Mouse (Mus musculus) heart, adult 11 months (tissue): Measurements from ENCODE around the gene Atmin.

Experiments used
- DNase-seq: peaks from one replicate; pipeline ENCODE4 v3.0.0; 2022

Atmin gene

DNA sequence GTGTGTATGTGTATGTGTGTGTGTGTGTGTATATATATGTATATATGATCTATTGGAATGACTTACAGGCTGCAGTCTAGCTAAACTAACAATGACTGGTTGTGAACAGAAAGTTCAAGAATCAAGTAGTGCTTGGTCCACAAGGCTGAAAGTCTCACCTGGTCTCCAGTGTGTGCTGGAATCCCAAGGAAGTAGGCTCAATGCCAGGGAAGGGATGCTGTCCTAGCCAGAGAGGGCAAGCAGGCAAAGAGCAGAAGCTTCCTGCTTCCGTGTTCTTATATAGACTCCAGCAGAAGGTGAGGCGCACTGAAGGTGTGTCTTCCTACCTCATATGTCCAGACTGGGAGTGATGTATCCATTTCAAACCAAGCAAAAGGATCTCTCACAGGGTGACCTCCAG lies 8.6 kb downstream of the Atmin start:
- DNase-seq = no peak

DNA sequence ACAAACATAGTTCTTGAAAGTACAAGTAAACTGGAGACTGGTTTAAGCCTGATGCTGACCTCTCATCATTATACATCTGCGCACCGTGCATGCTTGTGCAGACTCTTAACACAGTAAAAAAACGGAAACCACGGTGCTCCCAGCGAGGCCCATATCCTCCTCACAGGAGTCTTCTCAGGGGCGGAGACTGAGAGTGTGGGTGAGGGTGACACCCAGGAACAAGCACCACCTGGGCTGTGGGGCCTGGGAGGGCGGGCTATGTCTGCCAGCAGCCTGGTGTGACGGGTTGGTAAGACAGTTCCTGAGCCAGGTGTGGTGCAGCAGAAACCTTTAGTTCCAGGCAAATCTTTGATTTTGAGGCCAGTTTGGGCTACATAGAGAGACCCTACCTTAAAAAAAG lies 9.2 kb downstream of the Atmin start:
- DNase-seq = no peak

DNA sequence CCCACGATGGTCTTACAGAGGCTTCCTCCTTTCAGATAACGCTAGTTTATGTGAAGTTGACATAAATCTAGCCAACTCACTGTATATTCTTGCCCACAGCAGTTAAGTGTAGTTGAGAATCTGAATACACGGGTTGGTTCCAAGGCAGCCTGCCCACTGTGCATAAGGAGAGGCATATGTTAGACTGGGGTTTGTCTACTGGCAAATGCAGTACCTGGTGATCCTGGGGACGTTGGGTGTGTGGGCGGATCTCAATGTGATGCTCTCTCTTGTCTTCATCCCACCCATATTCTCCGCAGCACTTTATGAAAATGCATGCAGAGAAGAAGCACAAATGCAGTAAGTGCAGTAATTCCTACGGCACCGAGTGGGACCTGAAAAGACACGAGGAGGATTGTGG lies 11.2 kb downstream of the Atmin start:
- no peak for DNase-seq

DNA sequence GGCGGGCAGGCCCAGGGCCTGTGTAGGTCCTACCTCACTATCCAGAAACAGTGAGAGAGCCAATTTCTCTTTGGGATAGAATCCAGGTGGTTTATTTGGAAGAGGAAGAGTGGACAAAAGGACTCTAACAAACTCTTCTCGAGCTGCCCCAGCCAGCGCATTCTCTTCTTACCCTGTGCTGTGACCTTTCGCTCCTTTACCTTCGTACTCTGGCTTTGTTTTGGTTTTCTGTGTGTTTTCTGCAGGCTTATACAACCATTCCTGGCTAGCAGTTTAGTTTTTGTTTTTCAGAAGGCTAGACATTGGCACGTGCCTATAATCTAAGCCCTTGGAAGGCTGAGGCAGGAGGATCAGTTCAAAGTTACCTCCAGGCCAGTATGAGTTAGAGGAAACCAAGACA lies 26.3 kb downstream of the Atmin start:
- DNase-seq = no peak

DNA sequence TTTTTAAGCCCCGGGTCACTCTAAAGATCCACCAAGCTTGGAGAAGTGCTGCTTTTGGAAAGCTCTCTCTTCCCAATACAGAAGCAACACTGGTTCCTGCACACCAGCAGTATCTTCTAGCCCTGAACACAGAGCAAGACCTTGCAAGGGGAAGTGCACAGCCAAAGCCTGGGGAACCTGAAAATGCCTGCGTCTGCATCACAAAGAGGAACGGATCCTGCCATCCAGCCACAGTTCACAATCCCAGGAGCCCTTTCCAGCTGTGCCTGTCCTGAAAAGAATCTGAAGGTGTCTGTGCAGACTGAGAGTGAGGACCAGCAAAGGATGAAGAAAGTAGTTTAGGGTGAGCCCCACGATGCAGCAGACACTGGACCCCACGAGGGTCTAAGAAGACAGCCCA lies 31.9 kb downstream of the Atmin start:
- peak; percentile 93 for DNase-seq

DNA sequence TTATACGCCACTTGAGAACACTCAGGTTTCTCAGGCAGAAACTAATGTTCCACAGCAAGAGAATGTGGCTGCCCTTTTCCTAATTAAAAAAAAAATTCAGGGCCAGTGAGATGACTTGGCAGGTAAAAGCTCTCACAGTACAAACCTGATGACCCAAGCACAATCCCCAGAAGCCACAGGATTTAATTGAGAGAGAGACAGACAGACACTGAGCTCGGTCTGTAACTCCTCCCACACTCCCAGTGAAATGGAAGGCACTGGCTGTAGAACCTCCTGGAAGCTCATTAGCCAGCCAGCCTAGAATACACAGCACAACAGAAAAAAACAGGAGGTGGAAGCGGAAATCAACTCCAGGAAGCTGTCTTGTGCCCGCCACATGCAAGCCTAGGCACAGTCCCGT lies 32.4 kb downstream of the Atmin start:
- DNase-seq = no peak

DNA sequence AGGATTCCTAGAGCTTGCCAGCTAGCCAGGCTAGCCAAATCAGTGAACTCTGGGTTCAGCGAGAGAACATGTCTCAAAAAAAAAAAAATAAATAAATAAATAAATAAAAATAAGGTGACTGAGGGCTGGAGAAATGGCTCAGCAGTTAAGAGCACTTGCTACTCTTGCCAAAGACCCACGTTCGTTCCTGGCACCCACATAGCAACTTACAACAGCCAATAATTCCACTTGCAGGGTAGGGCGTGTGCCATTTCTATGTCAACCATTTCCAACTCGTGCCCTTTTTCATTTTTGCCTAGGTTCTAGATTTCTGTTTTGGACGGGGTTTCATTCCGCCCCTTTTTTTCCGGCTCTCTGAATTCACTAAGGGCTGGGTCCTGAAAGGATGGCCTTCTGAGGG lies 34.9 kb downstream of the Atmin start:
- DNase-seq = peak; percentile 92

DNA sequence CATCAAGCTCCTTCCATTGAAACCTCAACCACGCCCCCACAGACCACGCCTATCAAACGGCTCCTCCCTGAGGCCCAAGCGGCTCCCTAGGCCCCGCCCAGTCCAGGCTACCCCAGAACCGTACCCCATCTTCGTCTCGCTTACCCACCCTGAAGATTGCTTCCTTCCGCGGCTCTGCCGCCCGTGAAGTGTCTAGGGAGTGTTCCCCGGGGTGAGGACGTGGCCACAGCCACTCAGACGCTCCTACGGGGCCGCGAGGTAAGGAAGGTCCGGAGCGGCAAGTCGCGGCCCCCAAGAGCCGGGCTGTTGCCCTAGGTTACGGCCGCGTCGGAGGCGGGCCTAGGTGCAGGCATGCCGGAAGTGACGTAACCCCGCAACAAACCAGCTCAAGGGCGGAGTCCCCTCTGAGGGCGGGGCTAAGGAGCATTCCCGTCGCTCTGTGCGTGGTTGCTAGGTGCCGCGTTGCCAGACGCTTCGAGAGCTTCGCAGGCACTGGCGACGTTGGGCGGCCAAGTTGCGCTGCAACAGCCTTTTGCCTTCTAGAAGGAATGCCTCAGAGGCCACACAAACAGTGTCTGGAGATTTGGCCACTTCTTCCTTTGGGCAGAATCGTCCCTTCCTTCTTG lies 35.6 kb downstream of the Atmin start, which contains the start of gene 1700030J22Rik:
1700030J22Rik (minus strand) TSS at position 329 of the 626 bp plus-strand sequence.
- DNase-seq = peak; percentile 100

DNA sequence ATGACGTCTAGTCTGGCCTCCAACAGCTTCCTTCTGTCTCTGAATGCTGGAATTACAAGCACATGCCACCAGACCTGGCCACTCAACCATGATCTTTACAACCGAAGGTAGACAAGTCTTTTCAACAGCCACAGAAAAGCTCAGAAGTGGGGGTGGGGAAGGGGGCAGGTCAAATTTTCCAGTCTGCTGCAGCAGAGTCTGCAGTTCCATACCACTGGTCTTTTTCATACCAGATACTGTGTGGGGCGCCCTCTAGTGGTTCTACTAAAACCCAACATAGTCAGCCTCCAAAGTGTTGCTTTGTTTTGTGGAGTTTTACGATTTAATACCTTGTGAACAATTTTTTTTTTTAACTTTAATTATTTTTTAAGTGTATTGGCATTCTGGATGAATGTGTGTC lies 36.9 kb downstream of the Atmin start:
- DNase-seq = peak; percentile 93

DNA sequence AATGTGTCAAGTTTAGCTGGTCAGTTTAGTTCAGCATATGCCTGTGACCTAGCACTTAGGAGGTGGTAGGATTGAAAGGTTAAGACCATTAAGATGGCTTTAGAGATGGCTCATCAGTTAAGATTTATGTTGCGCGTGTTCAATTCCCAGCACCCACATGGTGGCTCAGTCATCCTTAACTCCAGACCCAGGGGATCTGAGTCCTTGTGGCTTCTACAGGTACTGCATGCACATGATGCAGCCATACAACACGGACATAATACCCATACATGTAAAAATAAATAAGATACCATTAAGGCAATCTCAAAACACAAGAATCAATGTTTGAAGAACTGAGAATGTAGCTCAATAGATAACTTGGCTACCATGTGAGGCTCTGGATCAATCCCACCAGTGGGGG lies 46.6 kb downstream of the Atmin start:
- no peak for DNase-seq

DNA sequence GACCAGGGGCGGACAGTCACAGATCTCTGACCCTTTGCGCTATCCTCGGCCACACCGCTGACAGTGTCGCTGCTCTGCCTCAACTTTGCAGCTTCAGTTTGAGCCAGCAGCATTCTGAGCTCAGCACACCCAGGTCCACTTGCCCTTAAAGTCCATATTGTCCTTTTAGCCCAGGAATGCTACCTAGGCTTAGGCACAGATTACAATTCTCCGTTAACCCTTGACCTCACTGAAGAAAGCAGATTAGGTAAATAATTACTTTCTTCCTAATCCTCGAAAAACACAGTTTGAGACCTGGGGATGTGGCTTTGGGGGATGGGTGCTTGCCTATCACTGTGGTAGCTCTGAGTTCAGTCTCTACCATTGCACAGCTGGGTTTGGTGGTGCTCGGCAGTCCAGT lies 48.0 kb downstream of the Atmin start:
- DNase-seq = no peak

DNA sequence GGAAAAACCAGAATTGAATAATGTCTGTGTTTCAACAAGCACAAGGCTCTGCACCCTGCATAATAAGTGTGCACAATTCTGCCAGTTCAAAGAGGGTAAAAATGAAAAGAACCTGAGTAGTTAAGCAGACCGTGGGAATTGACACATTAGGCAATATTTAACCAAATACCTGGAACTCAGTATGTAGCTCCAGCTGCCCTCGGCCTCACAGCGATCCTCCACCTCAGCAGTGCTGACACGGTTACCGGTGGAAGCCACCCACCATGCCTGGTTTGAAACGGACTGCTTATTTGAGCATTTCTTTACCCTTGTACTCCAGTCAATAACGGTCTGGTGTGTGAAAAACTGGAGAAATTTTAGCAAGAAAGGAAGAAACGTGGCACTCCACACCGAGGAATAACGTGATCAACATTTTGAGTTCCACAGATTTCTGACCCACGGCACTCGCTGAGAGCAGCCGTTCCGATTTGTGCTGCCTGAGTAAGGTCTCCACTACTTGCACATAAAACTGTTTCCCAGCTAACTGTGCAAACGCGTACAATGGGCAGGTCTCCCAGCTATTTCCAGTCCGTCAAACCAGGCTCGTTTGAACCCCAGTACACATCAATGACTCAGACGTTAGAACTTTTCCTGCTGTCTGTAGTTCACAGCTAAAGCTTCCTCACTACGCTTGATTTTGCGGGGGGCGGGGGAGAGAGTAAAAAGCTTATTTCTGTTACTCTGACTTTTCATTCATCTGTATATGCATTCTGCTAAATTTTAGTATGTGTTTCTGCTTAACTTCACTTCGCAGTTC lies 49.2 kb downstream of the Atmin start:
- DNase-seq = no peak

DNA sequence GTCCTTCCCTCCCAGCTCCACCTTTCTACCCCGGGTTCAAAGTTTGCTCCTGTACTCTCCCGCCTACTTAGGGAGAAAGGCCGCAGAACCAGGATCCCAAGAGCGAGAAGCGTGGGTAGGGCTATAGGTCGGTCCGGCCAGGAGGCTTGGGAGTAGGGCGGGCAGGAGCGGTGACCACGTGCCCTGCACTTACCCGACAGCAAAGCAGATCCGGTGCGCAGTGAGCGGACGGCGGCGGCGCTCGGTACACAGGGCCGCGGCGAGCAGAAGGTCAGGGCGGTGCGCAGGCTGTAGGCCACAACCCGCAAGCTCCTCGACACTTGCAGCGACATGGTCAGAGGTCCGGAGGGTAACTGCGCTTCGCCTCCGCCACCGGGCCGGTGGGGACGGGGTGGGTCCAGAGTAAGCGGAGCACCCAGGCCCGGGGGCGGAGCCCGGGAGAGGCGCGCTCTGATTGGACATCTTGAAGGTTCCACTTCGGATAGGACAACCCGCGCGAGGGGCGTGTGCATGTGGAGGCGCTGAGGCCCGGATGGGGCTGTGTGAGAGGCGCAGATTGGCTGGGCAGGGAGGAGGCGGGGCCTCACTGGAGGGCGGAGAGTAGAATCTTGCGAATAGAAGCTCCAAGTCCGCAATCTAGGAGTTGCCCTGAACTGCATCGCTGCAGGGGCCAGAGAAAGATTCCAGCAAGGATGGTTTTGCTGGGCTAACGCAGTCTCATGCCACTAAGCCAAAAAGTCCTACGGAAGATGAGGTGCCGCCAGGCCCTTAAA lies 50.1 kb downstream of the Atmin start, which contains the start of gene Gcsh:
Gcsh (minus strand) TSS at position 443 of the 773 bp plus-strand sequence.
- peak; percentile 100 for DNase-seq

DNA sequence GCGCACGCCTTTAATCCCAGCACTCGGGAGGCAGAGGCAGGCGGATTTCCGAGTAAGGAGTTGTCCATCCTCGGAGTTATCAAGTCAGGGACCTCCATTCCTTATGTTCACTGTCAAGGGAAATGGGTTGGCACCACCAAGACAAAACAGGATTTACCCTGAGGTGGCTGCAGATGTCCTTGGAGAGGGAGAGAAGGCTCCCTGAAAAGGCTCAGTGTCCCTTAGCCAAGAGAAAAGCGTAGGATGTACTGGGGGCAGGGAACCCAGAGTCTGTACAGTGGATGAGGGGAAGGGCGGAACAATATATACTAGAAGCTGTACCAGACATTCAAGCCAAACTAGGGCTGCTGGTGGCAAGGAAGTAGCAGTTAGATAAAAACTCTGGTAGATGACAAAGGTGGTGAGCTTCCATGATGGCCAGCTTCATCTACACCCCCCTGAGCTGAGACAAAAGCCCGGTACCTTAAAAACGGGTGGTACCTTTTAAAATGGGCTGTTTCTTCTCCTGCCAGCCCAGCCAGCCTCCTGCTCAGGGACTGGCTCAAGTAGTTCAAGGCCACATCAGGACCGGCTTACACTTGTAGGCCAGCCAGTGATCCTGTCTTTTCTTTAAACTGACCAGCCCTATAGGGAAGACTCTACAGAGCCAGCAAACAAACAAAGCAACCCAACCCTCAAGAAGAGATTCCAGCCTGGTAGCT lies 51.0 kb downstream of the Atmin start:
- DNase-seq = no peak
